Mouse (Mus musculus) heart, embryonic 14.5 days (tissue): ENCODE measurements around the gene Scd2. TPM values are rescaled to one million over a fixed set of nuclear protein-coding genes. Genes with fewer than 3 reads are reported as not detected.

Source experiments
- ATAC-seq: fragments of 200-750 bp; cut with Nextera tagmentation; 2 replicates; pipeline ENCODE4 v1.8.0; 2017; ENCODE audit warnings: low read depth, moderate TSS enrichment; ENCODE audit not compliant: insufficient number of reproducible peaks, insufficient read depth, low FRiP score
- H3K27ac ChIP-seq, 2 experiments: fragments of 200-500 bp in 1 of 2; fragments of 300-500 bp in 1 of 2; sonication (generic) in 1 of 2; replicated peaks in 1 of 2; 2 replicates each; pipeline ENCODE4 v1.5.1; 2012 to 2014; ENCODE audit warnings: low read depth in 2 of 2, low read length in 2 of 2, control low read depth in 1 of 2, mild to moderate bottlenecking in 1 of 2, mixed read lengths in 1 of 2; ENCODE audit not compliant: control insufficient read depth in 1 of 2, insufficient read depth in 1 of 2
- H3K27me3 ChIP-seq: fragments of 300-500 bp; sonication (generic); 2 replicates; pipeline ENCODE4 v1.6.1; 2014; ENCODE audit warnings: mild to moderate bottlenecking, low read length, control low read depth; ENCODE audit not compliant: control insufficient read depth, insufficient read depth
- H3K36me3 ChIP-seq: fragments of 300-500 bp; sonication (generic); 2 replicates; pipeline ENCODE4 v1.6.1; 2014; ENCODE audit warnings: mild to moderate bottlenecking, control low read depth, low read length, mixed read lengths; ENCODE audit not compliant: control insufficient read depth, insufficient read depth
- H3K4me1 ChIP-seq, 2 experiments: fragments of 200-500 bp in 1 of 2; fragments of 300-500 bp in 1 of 2; sonication (generic) in 1 of 2; 2 replicates each; pipeline ENCODE4 v1.6.1; 2012 to 2014; ENCODE audit warnings: low read length in 2 of 2, control low read depth in 1 of 2, mixed read lengths in 1 of 2; ENCODE audit not compliant: control insufficient read depth in 2 of 2, insufficient read depth in 2 of 2
- H3K4me2 ChIP-seq: fragments of 300-500 bp; sonication (generic); 2 replicates; pipeline ENCODE4 v1.6.1; 2014; ENCODE audit warnings: mild to moderate bottlenecking, low read length
- H3K4me3 ChIP-seq, 2 experiments: fragments of 200-500 bp in 1 of 2; fragments of 300-500 bp in 1 of 2; sonication (generic) in 1 of 2; 2 replicates each; pipeline ENCODE4 v1.5.1; 2012 to 2014; ENCODE audit warnings: low read length in 2 of 2, mild to moderate bottlenecking in 2 of 2, control low read depth in 1 of 2, low read depth in 1 of 2, moderate library complexity in 1 of 2; ENCODE audit not compliant: control insufficient read depth in 1 of 2, insufficient read depth in 1 of 2
- H3K9ac ChIP-seq: fragments of 300-500 bp; sonication (generic); 2 replicates; pipeline ENCODE4 v1.6.1; 2014; ENCODE audit warnings: mild to moderate bottlenecking, low read length
- H3K9me3 ChIP-seq: fragments of 300-500 bp; sonication (generic); 2 replicates; pipeline ENCODE4 v1.6.1; 2016; ENCODE audit warnings: low read length, control low read depth; ENCODE audit not compliant: control insufficient read depth
- WGBS: fragments of 180-500 bp; shearing (Covaris S2); extraction: QIAGEN DNeasy Blood & Tissue Kit; methylation state at CpG from one replicate; pipeline ENCODE4 v1.1.7; 2014; 5-methylcytosine and 5-hydroxymethylcytosine counted together
- microRNA-seq: library from miRNA; unstranded; fragments of <30 nt; microRNA quantifications from one replicate; pipeline ENCODE4, GENCODE M21; 2016
- polyA plus RNA-seq: library from polyadenylated mRNA; unstranded; fragments of >200 nt; fragmentation: Nextera tagmentation; extraction: Ambion mirVana; gene quantifications from 2 replicates; pipeline ENCODE4 v1.2.1, GENCODE M21; 2014

Gene Scd2
- polyA plus RNA-seq, 1 experiment from 2014 or later: 139 TPM

GRCm38 (mm10) chr19:44333991-44334390 is 40.5 kb downstream of the Scd2 start:
- H3K4me1 ChIP-seq: peaks cover 22 to 30% of the 10 kb centered on the region in 2 experiments
- H3K9me3 ChIP-seq: no peaks in the 10 kb centered on the region
- H3K4me3 ChIP-seq: no peak overlapping the region
- 94% methylated on average over 9 of the region's 9 CpGs for WGBS
- H3K4me2 ChIP-seq: no peak overlapping the region
- no peaks in the 10 kb centered on the region for H3K27me3 ChIP-seq
- no peak for ATAC-seq
- H3K36me3 ChIP-seq: no peaks in the 10 kb centered on the region
- no peak overlapping the region for H3K9ac ChIP-seq
- H3K27ac ChIP-seq: no peak overlapping the region

GRCm38 (mm10) chr19:44335876-44336662 is 42.6 kb downstream of the Scd2 start:
- no peak overlapping the region for H3K9ac ChIP-seq
- peaks cover 22 to 30% of the 10 kb centered on the region in 2 experiments for H3K4me1 ChIP-seq
- H3K36me3 ChIP-seq: no peaks in the 10 kb centered on the region
- ATAC-seq: no peak
- no peak overlapping the region for H3K27ac ChIP-seq
- no peak overlapping the region for H3K4me3 ChIP-seq
- 71% methylated on average over 6 of the region's 6 CpGs for WGBS
- no peaks in the 10 kb centered on the region for H3K9me3 ChIP-seq
- H3K4me2 ChIP-seq: no peak overlapping the region
- H3K27me3 ChIP-seq: no peaks in the 10 kb centered on the region

GRCm38 (mm10) chr19:44349689-44350088 is 56.2 kb downstream of the Scd2 start:
- WGBS: 85% methylated on average over 8 of the region's 8 CpGs
- no peaks in the 10 kb centered on the region for H3K27me3 ChIP-seq

GRCm38 (mm10) chr19:44351756-44352155 is 58.3 kb downstream of the Scd2 start:
- Histone ChIP-seq H3K4me1 (peaks cover 2 to 4% of the 10 kb centered on the region in 2 experiments; a peak in 3 of 4 replicates), H3K36me3 (no peaks in the 10 kb centered on the region), H3K4me3 (no peak overlapping the region), H3K4me2 (no peak overlapping the region), H3K27ac (no peak overlapping the region), H3K27me3 (no peaks in the 10 kb centered on the region), H3K9ac (no peak overlapping the region), H3K9me3 (no peaks in the 10 kb centered on the region)
- 79% methylated on average over 7 of the region's 7 CpGs for WGBS
- no peak for ATAC-seq

More at GRCm38 (mm10) chr19:44349689-44350088, 56.2 kb downstream of the Scd2 start:
- no peaks in the 10 kb centered on the region for H3K36me3 ChIP-seq
- H3K4me1 ChIP-seq: no peaks in the 10 kb centered on the region
- H3K27ac ChIP-seq: no peak overlapping the region
- no peak overlapping the region for H3K9ac ChIP-seq
- no peak for ATAC-seq
- no peak overlapping the region for H3K4me3 ChIP-seq
- H3K4me2 ChIP-seq: no peak overlapping the region
- H3K9me3 ChIP-seq: no peaks in the 10 kb centered on the region

Small RNA genes lying within 50 kb of the gene (microRNA-seq; reads per million reads assigned to microRNA genes)
- 1.1 reads per million for gene Mir5114

Other genes with a start within 250 kb of the Scd2 start
- 12.2 and 13.9 TPM in 2 replicates for gene Erlin1, start 223.9 kb upstream of the Scd2 start, polyA plus RNA-seq
- gene Chuk, start 186.2 kb upstream of the Scd2 start, polyA plus RNA-seq: 32.2 and 33.9 TPM in 2 replicates
- 15.1 and 15.2 TPM in 2 replicates for gene Cwf19l1, start 157.8 kb upstream of the Scd2 start, polyA plus RNA-seq
- 60.0 and 66.1 TPM in 2 replicates for gene Bloc1s2, start 147.2 kb upstream of the Scd2 start, polyA plus RNA-seq
- not detected in 2 replicates for gene Pkd2l1, start 101.2 kb upstream of the Scd2 start, polyA plus RNA-seq
- gene Scd3, start 90.4 kb upstream of the Scd2 start, polyA plus RNA-seq: 0.32 TPM in 1 of 2 replicates, not detected in the other
- 2.1 and 2.9 TPM in 2 replicates for gene Scd4, start 39.4 kb downstream of the Scd2 start, polyA plus RNA-seq
- gene Scd1, start 114.2 kb downstream of the Scd2 start, polyA plus RNA-seq: 0.43 and 1.0 TPM in 2 replicates
- not detected in 2 replicates for gene Wnt8b, start 199.8 kb downstream of the Scd2 start, polyA plus RNA-seq